Mouse (Mus musculus) C2C12 (cell line): ENCODE measurements around the gene Ttll10. TPM values are rescaled to one million over a fixed set of nuclear protein-coding genes. Genes with fewer than 3 reads are reported as not detected.

Experiments used
- H3K27me3 ChIP-seq: one replicate; pipeline ENCODE4 v1.6.1; 2011; ENCODE audit not compliant: control insufficient read depth, insufficient read depth, insufficient read length
- H3K36me3 ChIP-seq: one replicate; pipeline ENCODE4 v1.6.1; 2011; ENCODE audit not compliant: control insufficient read depth, insufficient read depth
- H3K4me3 ChIP-seq: one replicate; pipeline ENCODE4 v1.5.1; 2011; ENCODE audit warnings: mild to moderate bottlenecking, control low read depth; ENCODE audit not compliant: poor library complexity, insufficient read depth, severe bottlenecking
- H3K79me2 ChIP-seq: one replicate; pipeline ENCODE4 v1.6.1; 2011; ENCODE audit not compliant: control insufficient read depth, insufficient read depth
- H3K79me3 ChIP-seq: one replicate; pipeline ENCODE4 v1.6.1; 2011; ENCODE audit warnings: low read depth, control low read depth
- H3ac ChIP-seq: one replicate; pipeline ENCODE3; 2011; ENCODE audit warnings: low read depth; ENCODE audit not compliant: control insufficient read depth, insufficient read length
- CEBPB ChIP-seq: IDR thresholded peaks from one replicate; pipeline ENCODE4 v1.6.1; 2011; ENCODE audit warnings: low read depth, mild to moderate bottlenecking, control low read depth, moderate library complexity
- CTCF ChIP-seq: IDR thresholded peaks from one replicate; pipeline ENCODE4 v1.5.1; 2011; ENCODE audit not compliant: control insufficient read depth, insufficient read depth, insufficient read length
- FOSL1 ChIP-seq: IDR thresholded peaks from one replicate; pipeline ENCODE4 v1.8.0; 2011; ENCODE audit warnings: mild to moderate bottlenecking, low read length; ENCODE audit not compliant: poor library complexity, insufficient read depth, severe bottlenecking
- MAX ChIP-seq: IDR thresholded peaks from one replicate; pipeline ENCODE4 v1.6.1; 2011; ENCODE audit warnings: mild to moderate bottlenecking, control low read depth
- MYOD1 ChIP-seq: IDR thresholded peaks from one replicate; pipeline ENCODE4 v1.6.1; 2011; ENCODE audit warnings: low read depth; ENCODE audit not compliant: control insufficient read depth, insufficient read length
- MYOG ChIP-seq: IDR thresholded peaks from one replicate; pipeline ENCODE4 v1.6.1; 2011; ENCODE audit not compliant: control insufficient read depth, insufficient read length; ENCODE audit errors: extremely low read depth
- USF1 ChIP-seq: IDR thresholded peaks from one replicate; pipeline ENCODE4 v1.6.1; 2011; ENCODE audit warnings: low read depth, mild to moderate bottlenecking, control low read depth, moderate library complexity
- polyA plus RNA-seq: library from polyadenylated mRNA; unstranded; fragments of >200 nt; fragmentation: generic; extraction: Trizol; gene quantifications from one replicate; pipeline ENCODE4 v1.2.1, GENCODE M21; 2012; ENCODE audit warnings: missing spikeins

Ttll10 gene
- polyA plus RNA-seq, 1 experiment: not detected

- H3K36me3 ChIP-seq: no peaks in the 10 kb centered on the region
- no peaks in the 10 kb centered on the region for H3K79me3 ChIP-seq
- TF ChIP-seq CTCF (no peak), CEBPB (no peak), MAX (no peak), MYOD1 (no peak), FOSL1 (no peak), USF1 (no peak)
- H3K79me2 ChIP-seq: no peaks in the 10 kb centered on the region
- no peak overlapping the region for H3K4me3 ChIP-seq
- no peak overlapping the region for H3ac ChIP-seq
- peaks cover 27% of the 10 kb centered on the region for H3K27me3 ChIP-seq
Measured at GRCm38 (mm10) chr4:156076911-156077382, 17.7 kb upstream of the Ttll10 start.

GRCm38 (mm10) chr4:156070716-156071115 lies 11.5 kb upstream of the Ttll10 start:
- Histone ChIP-seq H3K4me3 (no peak overlapping the region), H3K36me3 (no peaks in the 10 kb centered on the region), H3K79me3 (no peaks in the 10 kb centered on the region), H3K27me3 (peaks cover 13% of the 10 kb centered on the region), H3K79me2 (no peaks in the 10 kb centered on the region), H3ac (no peak overlapping the region)
- TF ChIP-seq CEBPB (no peak), FOSL1 (no peak), USF1 (no peak), MYOD1 (no peak), MYOG (no peak)

GRCm38 (mm10) chr4:156070276-156070675 lies 11.1 kb upstream of the Ttll10 start:
- Histone ChIP-seq H3K4me3 (no peak overlapping the region), H3ac (no peak overlapping the region), H3K36me3 (no peaks in the 10 kb centered on the region), H3K79me2 (no peaks in the 10 kb centered on the region), H3K79me3 (no peaks in the 10 kb centered on the region), H3K27me3 (peaks cover 13% of the 10 kb centered on the region)
- TF ChIP-seq MYOD1 (no peak), MAX (no peak), CTCF (no peak), MYOG (no peak), CEBPB (no peak), FOSL1 (no peak), USF1 (no peak)

GRCm38 (mm10) chr4:156069701-156070100 lies 10.5 kb upstream of the Ttll10 start:
- Histone ChIP-seq H3K79me3 (no peaks in the 10 kb centered on the region), H3K4me3 (no peak overlapping the region), H3ac (no peak overlapping the region), H3K79me2 (no peaks in the 10 kb centered on the region), H3K27me3 (peaks cover 16% of the 10 kb centered on the region), H3K36me3 (no peaks in the 10 kb centered on the region)
- TF ChIP-seq USF1: no peak
- no peak for TF ChIP-seq MYOD1
- no peak for TF ChIP-seq CEBPB
- TF ChIP-seq CTCF: no peak
- no peak for TF ChIP-seq MYOG
- TF ChIP-seq MAX: no peak
- no peak for TF ChIP-seq FOSL1

- Histone ChIP-seq H3K36me3 (no peaks in the 10 kb centered on the region), H3ac (no peak overlapping the region), H3K79me3 (no peaks in the 10 kb centered on the region), H3K27me3 (peaks cover 18% of the 10 kb centered on the region), H3K79me2 (no peaks in the 10 kb centered on the region), H3K4me3 (no peak overlapping the region)
- TF ChIP-seq MYOD1: no peak
- TF ChIP-seq CEBPB: no peak
- TF ChIP-seq MAX: no peak
- TF ChIP-seq MYOG: no peak
- no peak for TF ChIP-seq USF1
- TF ChIP-seq FOSL1: no peak
- no peak for TF ChIP-seq CTCF
Measured at GRCm38 (mm10) chr4:156067256-156067949, 8.2 kb upstream of the Ttll10 start.

- TF ChIP-seq USF1 (no peak), CTCF (no peak), CEBPB (no peak), MYOG (no peak), MAX (no peak), FOSL1 (no peak), MYOD1 (no peak)
- Histone ChIP-seq H3K27me3 (peaks cover 33% of the 10 kb centered on the region), H3K79me2 (no peaks in the 10 kb centered on the region), H3K79me3 (no peaks in the 10 kb centered on the region), H3K36me3 (no peaks in the 10 kb centered on the region), H3ac (no peak overlapping the region), H3K4me3 (no peak overlapping the region)
Measured at GRCm38 (mm10) chr4:156065156-156065894, 6.1 kb upstream of the Ttll10 start.
